Mouse (Mus musculus) small intestine, adult 2 months (tissue): ENCODE data around the gene Spata2.

ENCODE experiments used
- CTCF ChIP-seq: fragments of 200-500 bp; IDR thresholded peaks from 2 replicates; pipeline ENCODE4 v1.5.1; 2012; ENCODE audit warnings: low read depth, mild to moderate bottlenecking, control low read depth, inconsistent platforms, low read length, moderate library complexity, mixed read lengths; ENCODE audit not compliant: insufficient replicate concordance, insufficient read length; ENCODE audit errors: extremely low read depth
- POLR2A ChIP-seq: fragments of 200-500 bp; IDR thresholded peaks from 2 replicates; pipeline ENCODE4 v1.6.1; 2012; ENCODE audit warnings: low read depth, mild to moderate bottlenecking, control low read depth, inconsistent platforms, low read length, moderate library complexity

DNA sequence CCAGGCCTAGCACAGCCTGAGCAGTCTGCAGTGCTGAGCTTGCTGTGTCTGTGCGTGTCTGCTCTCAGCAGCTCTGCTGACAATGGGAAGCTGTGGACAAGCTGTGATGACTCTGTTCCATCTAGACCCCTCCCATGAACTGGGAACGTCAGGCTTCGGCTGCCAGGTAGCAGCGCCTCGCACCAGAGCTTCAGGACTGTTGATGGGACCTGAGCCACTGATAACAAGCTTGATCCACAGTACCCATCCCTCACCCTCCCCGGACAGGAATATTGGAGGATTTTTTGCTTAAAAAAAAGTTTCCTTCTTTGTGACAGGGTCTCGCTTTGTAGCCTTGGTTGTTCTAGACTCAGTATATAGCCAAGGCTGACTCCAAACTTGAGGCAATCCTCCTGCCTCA is 45.5 kb downstream of the Spata2 start:
- TF ChIP-seq CTCF (no peak), POLR2A (no peak)
